Mouse (Mus musculus): ENCODE data around the gene Ankrd63. TPM values are rescaled to one million over a fixed set of nuclear protein-coding genes. Genes with fewer than 3 reads are reported as not detected.
A peak's percentile ranks its signal among the peaks of the same experiment; 100 is the strongest.

The Ankrd63 gene
- total and polyA plus RNA-seq, 3 experiments = 0.08 to 0.53 TPM; not detected in 1

GRCm38 (mm10) chr2:118749341-118749884 is 45.6 kb upstream of the Ankrd63 start:
- Histone ChIP-seq H3K36me3 (ENCODE audit: control insufficient read depth in 1 of 2, insufficient read depth in 2 of 2, low read length in 2 of 2) (peaks cover 3 to 30% of the 10 kb centered on the region in 2 experiments; a peak in 3 of 4 replicates), H3K27ac (ENCODE audit: control insufficient read depth, low read depth, low read length) (no peak overlapping the region), H3K4me1 (ENCODE audit: control insufficient read depth in 1 of 2, insufficient read depth in 2 of 2, low read length in 2 of 2) (peaks cover 4 to 22% of the 10 kb centered on the region in 2 experiments), H3K79me2 (ENCODE audit: control insufficient read depth, insufficient read depth, low read length, poor library complexity) (peaks cover 25% of the 10 kb centered on the region), H3K4me3 (ENCODE audit: control insufficient read depth in 1 of 2, insufficient read depth in 1 of 2, low read depth in 2 of 2, low read length in 2 of 2) (no peak overlapping the region), H3K27me3 (ENCODE audit: control insufficient read depth in 1 of 2, insufficient read depth in 2 of 2, low read length in 2 of 2) (no peaks in the 10 kb centered on the region), H3K9ac (ENCODE audit: control insufficient read depth, low read depth, low read length, poor library complexity, severe bottlenecking) (no peak overlapping the region), H3K9me3 (replicated peaks; ENCODE audit: insufficient read depth, low read length) (no peaks in the 10 kb centered on the region)
- no peak for DNase-seq (ENCODE audit: low read depth, low spot score)
- TF ChIP-seq EP300 (IDR thresholded peaks at IDR 0.05; ENCODE audit: low read depth in 1 of 2, low read length in 2 of 2) (no peak), NELFE (IDR thresholded peaks at IDR 0.05; ENCODE audit: low read depth, low read length) (no peak)

GRCm38 (mm10) chr2:118747301-118747960 is 43.7 kb upstream of the Ankrd63 start:
- TF ChIP-seq JUND (IDR thresholded peaks at IDR 0.05; ENCODE audit: low read depth, low read length) (no peak), MAZ (IDR thresholded peaks at IDR 0.05; ENCODE audit: low read depth, low read length) (0 out of 2 replicates have a peak, but pooled peaks have one; percentile 9)
- peaks cover 3 to 23% of the 10 kb centered on the region in 2 experiments; a peak in 3 of 4 replicates for H3K36me3 ChIP-seq (ENCODE audit: control insufficient read depth in 1 of 2, insufficient read depth in 2 of 2, low read length in 2 of 2)
- H3K9ac ChIP-seq (ENCODE audit: control insufficient read depth, low read depth, low read length, poor library complexity, severe bottlenecking) = peak overlapping the region; percentile 81
- H3K27me3 ChIP-seq (ENCODE audit: control insufficient read depth in 1 of 2, insufficient read depth in 2 of 2, low read length in 2 of 2) = no peaks in the 10 kb centered on the region
- peak overlapping the region; percentile 65 to 98 for H3K4me3 ChIP-seq (ENCODE audit: control insufficient read depth in 1 of 2, insufficient read depth in 1 of 2, low read depth in 2 of 2, low read length in 2 of 2)
- DNase-seq (ENCODE audit: low read depth, low spot score) = peak; percentile 75
- H3K9me3 ChIP-seq (replicated peaks; ENCODE audit: insufficient read depth, low read length) = no peaks in the 10 kb centered on the region
- peaks cover 25% of the 10 kb centered on the region for H3K79me2 ChIP-seq (ENCODE audit: control insufficient read depth, insufficient read depth, low read length, poor library complexity)
- H3K4me1 ChIP-seq (ENCODE audit: control insufficient read depth in 1 of 2, insufficient read depth in 2 of 2, low read length in 2 of 2) = peaks cover 4 to 20% of the 10 kb centered on the region in 2 experiments
- H3K27ac ChIP-seq (ENCODE audit: control insufficient read depth, low read depth, low read length) = no peak overlapping the region

- Histone ChIP-seq H3K79me2 (ENCODE audit: control insufficient read depth, insufficient read depth, low read length, poor library complexity) (peaks cover 25% of the 10 kb centered on the region), H3K9ac (ENCODE audit: control insufficient read depth, low read depth, low read length, poor library complexity, severe bottlenecking) (peak overlapping the region; percentile 81), H3K27me3 (ENCODE audit: control insufficient read depth in 1 of 2, insufficient read depth in 2 of 2, low read length in 2 of 2) (no peaks in the 10 kb centered on the region), H3K27ac (ENCODE audit: control insufficient read depth, low read depth, low read length) (peak overlapping the region; percentile 33), H3K9me3 (replicated peaks; ENCODE audit: insufficient read depth, low read length) (no peaks in the 10 kb centered on the region), H3K36me3 (ENCODE audit: control insufficient read depth in 1 of 2, insufficient read depth in 2 of 2, low read length in 2 of 2) (peaks cover 3 to 11% of the 10 kb centered on the region in 2 experiments; a peak in 3 of 4 replicates), H3K4me3 (ENCODE audit: control insufficient read depth in 1 of 2, insufficient read depth in 1 of 2, low read depth in 2 of 2, low read length in 2 of 2) (peak overlapping the region; percentile 65 to 98), H3K4me1 (ENCODE audit: control insufficient read depth in 1 of 2, insufficient read depth in 2 of 2, low read length in 2 of 2) (peaks cover 0 to 11% of the 10 kb centered on the region in 2 experiments; a peak in 3 of 4 replicates)
- DNase-seq (ENCODE audit: low read depth, low spot score) = peak; percentile 76
- TF ChIP-seq ELF1 (IDR thresholded peaks at IDR 0.05; ENCODE audit: low read depth, low read length) (no peak), HCFC1 (IDR thresholded peaks at IDR 0.05; ENCODE audit: low read depth, low read length) (peak; percentile 19; the same call in 1 of the 2 replicates), TCF12 (IDR thresholded peaks at IDR 0.05; ENCODE audit: low read depth, low read length) (0 out of 2 replicates have a peak, but pooled peaks have one; percentile 12), MAZ (IDR thresholded peaks at IDR 0.05; ENCODE audit: low read depth, low read length) (no peak), CTCF (IDR thresholded peaks at IDR 0.05 in 2 of 3, conservative IDR thresholded peaks at IDR 0.05 in 1 of 3; ENCODE audit: control insufficient read depth in 1 of 3, insufficient read depth in 1 of 3, low read depth in 2 of 3, low read length in 3 of 3, poor library complexity in 1 of 3, severe bottlenecking in 1 of 3) (peak in 1 of 3 experiments; percentile 1; a peak in 1 of 6 replicates), SIN3A (IDR thresholded peaks at IDR 0.05; ENCODE audit: low read length) (peak; percentile 64; the same call in 1 of the 2 replicates), BHLHE40 (IDR thresholded peaks at IDR 0.05; ENCODE audit: borderline replicate concordance, low read depth, low read length) (no peak), ZKSCAN1 (IDR thresholded peaks at IDR 0.05; ENCODE audit: low read depth, low read length) (no peak), NELFE (IDR thresholded peaks at IDR 0.05; ENCODE audit: low read depth, low read length) (no peak), ETS1 (IDR thresholded peaks at IDR 0.05; ENCODE audit: low read depth, low read length) (no peak), GATA1 (IDR thresholded peaks at IDR 0.05; ENCODE audit: low read depth, low read length) (no peak), UBTF (IDR thresholded peaks at IDR 0.05; ENCODE audit: borderline replicate concordance, insufficient read depth, low read depth, low read length) (0 out of 2 replicates have a peak, but pooled peaks have one; percentile 41), MXI1 (IDR thresholded peaks at IDR 0.05; ENCODE audit: low read depth, low read length) (peak; percentile 28; the same call in 1 of the 2 replicates), USF1 (IDR thresholded peaks at IDR 0.05; ENCODE audit: low read depth, low read length) (no peak)
Observed at GRCm38 (mm10) chr2:118745915-118746901, 42.4 kb upstream of the Ankrd63 start.
